8 mouse cellular contexts compared by ENCODE assay signal in genomic region chr8:55939870-55940525, GRCm38 (mm10). TPM values are rescaled to one million over a fixed set of nuclear protein-coding genes. Genes with fewer than 3 reads are reported as not detected.
DNase-seq lines count a peak whose midpoint lies in the region; ATAC-seq and TF ChIP-seq lines count a peak whose summit lies in the region.

Gene Glra3, plus strand, starts transcription at chr8:55940460.

- no peaks in the 10 kb centered on the region for H3K36me3 ChIP-seq in liver, postnatal 0 days (replicated peaks; ENCODE audit: insufficient read depth, low read length)
- H3K36me3 ChIP-seq in forebrain, embryonic 14.5 days (ENCODE audit: control insufficient read depth, insufficient read depth, low read length): no peaks in the 10 kb centered on the region
- H3K36me3 ChIP-seq in neural tube, embryonic 12.5 days: no peaks in the 10 kb centered on the region

- H3K9me3 ChIP-seq in liver, postnatal 0 days (ENCODE audit: low read length): no peaks in the 10 kb centered on the region
- H3K9me3 ChIP-seq in forebrain, embryonic 14.5 days (replicated peaks; ENCODE audit: control insufficient read depth, low read length): no peaks in the 10 kb centered on the region
- no peaks in the 10 kb centered on the region for H3K9me3 ChIP-seq in neural tube, embryonic 12.5 days

- 22% methylated on average over 11 of the region's 11 CpGs for WGBS in liver, postnatal 0 days (ENCODE audit: insufficient replicate concordance)
- WGBS in forebrain, embryonic 14.5 days: 7% methylated on average over 11 of the region's 11 CpGs
- 13% methylated on average over 11 of the region's 11 CpGs for WGBS in neural tube, embryonic 12.5 days
- 18% methylated on average over 11 of the region's 11 CpGs for WGBS in lung, adult 2 months

- no peak within 1 kb of the TSS for H3K9ac ChIP-seq in liver, postnatal 0 days (replicated peaks)
- peak within 1 kb of the TSS; percentile 43 for H3K9ac ChIP-seq in forebrain, embryonic 14.5 days (ENCODE audit: low read length)
- no peak within 1 kb of the TSS for H3K9ac ChIP-seq in neural tube, embryonic 12.5 days

- TF ChIP-seq CTCF in liver, postnatal 0 days (IDR thresholded peaks at IDR 0.05; ENCODE audit: low read depth): no peak
- TF ChIP-seq CTCF in lung, adult 2 months (IDR thresholded peaks at IDR 0.05; ENCODE audit: insufficient read depth, low read length): no peak

- DNase-seq in liver: peak; percentile 2
- DNase-seq in liver, postnatal 0 days: no peak
- DNase-seq in forebrain, embryonic 14.5 days (ENCODE audit: low spot score): peak; percentile 79
- peak; percentile 17 for DNase-seq in left cerebral cortex, adult 11 months (ENCODE audit: low spot score)
- DNase-seq in lung, adult 2 months: no peak
- no peak for DNase-seq in thymus, postnatal 4 days
- DNase-seq in gastrocnemius, adult 18-20 months (ENCODE audit: low spot score): no peak

- no peak for TF ChIP-seq EP300 in liver, postnatal 0 days (IDR thresholded peaks at IDR 0.05; ENCODE audit: low read depth)

- no peak for TF ChIP-seq POLR2A in lung, adult 2 months (IDR thresholded peaks at IDR 0.05; ENCODE audit: borderline replicate concordance, extremely low read depth, low read depth, low read length)

- no peaks in the 10 kb centered on the region for H3K4me1 ChIP-seq in liver, postnatal 0 days (ENCODE audit: insufficient read depth)
- H3K4me1 ChIP-seq in forebrain, embryonic 14.5 days (ENCODE audit: control insufficient read depth, insufficient read depth, low read length): peaks cover 11% of the 10 kb centered on the region
- H3K4me1 ChIP-seq in neural tube, embryonic 12.5 days: no peaks in the 10 kb centered on the region
- no peaks in the 10 kb centered on the region for H3K4me1 ChIP-seq in lung, adult 2 months (ENCODE audit: control insufficient read depth, insufficient read depth, low read length)

- H3K27ac ChIP-seq in liver, postnatal 0 days (ENCODE audit: low read depth): no peak within 1 kb of the TSS
- H3K27ac ChIP-seq in forebrain, embryonic 14.5 days (ENCODE audit: low read depth, low read length): no peak within 1 kb of the TSS
- H3K27ac ChIP-seq in neural tube, embryonic 12.5 days: no peak within 1 kb of the TSS

- no peak for ATAC-seq in liver, postnatal 0 days
- ATAC-seq in forebrain, embryonic 14.5 days: peak; percentile 99
- ATAC-seq in neural tube, embryonic 12.5 days (ENCODE audit: low FRiP score, low read depth): peak; percentile 96

- H3K4me2 ChIP-seq in liver, postnatal 0 days (ENCODE audit: low read depth, low read length): no peak within 1 kb of the TSS
- peak within 1 kb of the TSS; percentile 70 for H3K4me2 ChIP-seq in forebrain, embryonic 14.5 days (ENCODE audit: low read length)
- peak within 1 kb of the TSS; percentile 64 for H3K4me2 ChIP-seq in neural tube, embryonic 12.5 days (replicated peaks)

- no peaks in the 10 kb centered on the region for H3K27me3 ChIP-seq in liver, postnatal 0 days (ENCODE audit: insufficient read depth, low read length)
- no peaks in the 10 kb centered on the region for H3K27me3 ChIP-seq in forebrain, embryonic 14.5 days (replicated peaks; ENCODE audit: control insufficient read depth, insufficient read depth, low read length)
- H3K27me3 ChIP-seq in neural tube, embryonic 12.5 days (replicated peaks): no peaks in the 10 kb centered on the region

- no peak within 1 kb of the TSS for H3K4me3 ChIP-seq in liver, postnatal 0 days (ENCODE audit: low read depth, low read length)
- peak within 1 kb of the TSS; percentile 35 for H3K4me3 ChIP-seq in forebrain, embryonic 14.5 days (ENCODE audit: low read depth, low read length)
- peak within 1 kb of the TSS; percentile 30 for H3K4me3 ChIP-seq in neural tube, embryonic 12.5 days
- no peak within 1 kb of the TSS for H3K4me3 ChIP-seq in lung, adult 2 months (replicated peaks; ENCODE audit: extremely low read depth, low read depth, low read length)

RNA-seq across cellular contexts. Expression of gene Glra3, which starts in this region (rescaled TPM):
- not detected in 2 replicates for polyA plus RNA-seq in liver, postnatal 0 days (2015; fragmentation: Nextera tagmentation; extraction: Ambion mirVana)
- polyA plus RNA-seq in forebrain, embryonic 14.5 days (2014; fragmentation: Nextera tagmentation; extraction: Ambion mirVana): 0.41 and 0.61 TPM in 2 replicates
- 0.06 and 0.13 TPM in 2 replicates for polyA plus RNA-seq in neural tube, embryonic 12.5 days (2016; fragmentation: Nextera tagmentation; extraction: Ambion mirVana)
- polyA plus RNA-seq in lung, adult 2 months (2012; rRNA removed): not detected in 2 replicates
- not detected for total RNA-seq in gastrocnemius, adult 18-20 months (2021)

Comparison
In these comparisons a context has a peak if more than half of its experiments do, and no peak if none do; other contexts are left out.
1. DNase-seq: peak in liver (single experiment) and left cerebral cortex, adult 11 months (single experiment); none in liver, postnatal 0 days (single experiment), lung, adult 2 months (single experiment), thymus, postnatal 4 days (single experiment) and gastrocnemius, adult 18-20 months (single experiment).
2. Peak in DNase-seq, ATAC-seq, H3K4me3 ChIP-seq, H3K9ac ChIP-seq and H3K4me2 ChIP-seq in forebrain, embryonic 14.5 days; RNA of the gene not detected or under 1 TPM.
3. Peak in ATAC-seq, H3K4me3 ChIP-seq and H3K4me2 ChIP-seq in neural tube, embryonic 12.5 days; RNA of the gene not detected or under 1 TPM.